Mouse (Mus musculus) gastrocnemius, postnatal 14 days (tissue): ENCODE data around the gene Fam193b. TPM values are rescaled to one million over a fixed set of nuclear protein-coding genes. Genes with fewer than 3 reads are reported as not detected.
"Not testable (repeated sequence)": the region's sequence is repeated elsewhere in the genome, so short reads cannot be mapped to it uniquely, and the experiment has no call there.

Source experiments
- DNase-seq: peaks from one replicate; pipeline ENCODE4 v3.0.0; 2021; ENCODE audit warnings: mixed read lengths
- intact Hi-C: fragments of 180-260 bp; cut with DNase I; formaldehyde crosslinking; loops from one replicate; pipeline ENCODE4 v1.15.1; 2025; ENCODE audit warnings: low total_unique reads
- long read RNA-seq, 2 experiments: library from polyadenylated mRNA; stranded (forward); transcript quantifications; one replicate each; pipeline ENCODE4 v2.0.0; 2021
- total RNA-seq, 2 experiments: library from RNA; stranded (reverse); gene quantifications; 2 replicates each; pipeline ENCODE4 v1.2.3; 2021

Gene Fam193b
- 10 to 100 TPM; 12.8 to 15.4 TPM for total RNA-seq
- long read RNA-seq, experiment 1, full-length matches to known transcripts = 2 of 4 reads
- long read RNA-seq, experiment 1, partial matches to known transcripts = 0 of 4 reads
- long read RNA-seq, experiment 1, other reads (novel, unspliced or antisense) = 2 of 4 reads
- long read RNA-seq, experiment 2, partial matches to known transcripts = 0 of 7 reads
- long read RNA-seq, experiment 2, other reads (novel, unspliced or antisense) = 7 of 7 reads

DNA sequence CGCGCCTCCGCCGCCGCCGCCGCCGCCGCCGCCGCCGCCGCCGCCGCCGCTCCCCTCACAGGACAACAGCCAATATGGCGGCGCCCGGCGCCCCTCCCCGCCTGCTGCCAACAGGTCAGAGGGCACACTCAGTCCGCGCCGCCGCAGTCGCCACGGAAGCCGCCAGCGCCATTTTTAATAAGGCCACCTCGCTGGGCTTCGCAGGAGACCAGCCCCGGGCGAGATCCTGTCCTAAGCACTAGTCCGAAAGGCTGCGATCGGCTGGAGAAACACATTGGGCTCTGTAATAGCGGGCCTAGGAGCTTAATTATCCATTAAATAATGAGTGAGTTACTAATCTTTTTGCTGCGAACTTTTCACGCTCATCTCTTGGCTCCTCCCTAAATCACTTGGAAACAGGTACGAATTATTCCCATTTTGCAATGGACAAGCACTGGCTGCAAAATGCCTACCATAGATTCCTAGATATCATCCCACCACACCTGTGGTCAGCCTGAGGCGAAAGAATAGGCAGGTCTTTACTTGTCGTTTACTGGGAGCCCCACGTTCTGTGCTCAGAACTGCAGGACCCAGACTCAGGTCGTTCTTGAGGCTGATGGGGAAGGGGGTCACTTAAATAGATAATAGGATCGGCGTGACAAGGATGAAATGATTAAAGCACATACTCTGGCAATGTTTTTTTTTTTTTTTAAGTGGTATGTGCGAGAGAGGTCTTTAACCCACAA, at the start of gene Fam193b:
TSS of gene Fam193b (minus strand) at position 94 of the 725 bp plus-strand sequence.
- peak; percentile 94 for DNase-seq
- intact Hi-C loops = no loop called here

DNA sequence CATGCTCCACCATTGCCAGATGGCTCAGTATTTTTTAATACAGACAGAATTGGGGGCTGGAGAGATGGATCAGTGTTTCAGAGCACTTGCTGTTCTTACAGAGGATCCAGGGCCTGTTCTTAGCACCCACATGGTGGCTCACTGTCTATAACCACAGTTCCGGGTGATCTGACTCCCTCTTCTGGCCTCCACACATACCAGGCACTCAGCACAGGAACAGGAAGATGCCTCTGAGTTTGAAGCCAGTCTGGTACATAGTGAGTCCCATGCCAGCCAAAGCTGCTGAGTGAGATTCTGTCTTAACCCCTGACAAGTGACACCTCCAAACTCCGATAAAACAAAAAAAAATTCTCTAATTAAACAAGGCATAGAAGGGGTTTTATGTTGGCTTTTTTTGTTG, 49.4 kb upstream of the Fam193b start:
- DNase-seq = no peak
- intact Hi-C loops = no loop called here

DNA sequence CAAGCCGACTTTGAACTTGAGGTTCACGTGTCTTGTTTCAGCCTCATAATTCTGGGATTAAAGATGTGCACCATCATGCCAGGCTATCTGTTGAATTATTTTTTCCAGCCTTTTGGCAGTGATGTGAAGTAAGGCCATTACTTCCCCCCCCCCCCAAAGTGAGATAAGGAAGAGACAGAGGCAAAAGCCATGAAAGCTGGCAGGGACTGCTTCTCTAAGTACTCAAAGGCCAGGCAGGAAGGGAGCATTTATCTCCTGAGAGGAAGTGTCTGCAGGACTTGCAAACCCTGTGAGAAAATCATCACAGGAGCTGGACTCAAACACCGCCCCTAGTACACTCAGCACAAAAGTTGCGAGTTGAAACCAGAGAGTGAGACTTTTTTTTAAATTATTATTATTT, 48.4 kb upstream of the Fam193b start:
- no peak for DNase-seq
- intact Hi-C loops = no loop called here

- intact Hi-C loops = no loop called here
- DNase-seq = no peak
Observed at GRCm38 (mm10) chr13:55613471-55613870, 42.6 kb upstream of the Fam193b start.

DNA sequence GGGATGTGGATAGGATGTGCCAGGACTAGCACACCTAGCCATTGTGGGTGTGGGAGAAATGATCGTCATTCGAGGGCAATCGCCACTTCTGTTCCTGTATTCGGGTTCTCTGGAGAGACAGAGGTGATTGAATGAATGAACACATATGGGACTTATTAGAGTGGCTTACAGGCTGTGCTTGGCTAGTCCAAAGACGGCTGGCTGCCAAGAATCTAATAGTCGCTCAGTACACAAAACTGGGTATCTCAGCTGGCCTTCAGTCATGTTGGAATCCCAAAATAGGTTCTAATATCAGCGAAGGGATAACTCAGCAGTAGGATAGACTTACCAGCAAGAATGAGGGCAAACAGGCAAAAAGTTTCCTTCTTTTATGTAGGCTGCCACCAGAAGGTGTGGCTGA, 41.1 kb upstream of the Fam193b start:
- intact Hi-C loops = no loop called here
- DNase-seq = no peak

DNA sequence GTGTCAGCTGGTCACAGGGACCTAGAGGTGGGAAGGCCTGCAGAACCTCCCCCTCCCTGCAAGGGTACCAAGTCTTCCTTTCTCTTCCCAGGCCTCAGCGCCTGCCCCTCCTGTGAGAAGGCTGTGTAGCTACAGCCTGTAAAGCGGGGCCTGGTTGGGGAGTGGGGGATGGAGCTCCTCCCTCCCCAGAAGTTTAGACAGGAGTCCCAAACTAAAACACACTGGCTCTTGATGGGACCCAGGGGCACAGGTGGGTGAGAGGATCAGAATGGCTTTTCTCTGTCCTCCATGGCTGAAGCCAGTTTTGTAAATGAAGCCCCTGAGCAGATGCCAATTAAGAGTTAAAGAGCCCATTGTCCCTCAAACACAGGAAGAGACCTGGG, 36.7 kb upstream of the Fam193b start:
- DNase-seq = no peak
- intact Hi-C loops = loop anchor here (10.0 kb wide), 1 partner anchor 117 kb away; the partner anchor contains the start of gene Pcbd2

DNA sequence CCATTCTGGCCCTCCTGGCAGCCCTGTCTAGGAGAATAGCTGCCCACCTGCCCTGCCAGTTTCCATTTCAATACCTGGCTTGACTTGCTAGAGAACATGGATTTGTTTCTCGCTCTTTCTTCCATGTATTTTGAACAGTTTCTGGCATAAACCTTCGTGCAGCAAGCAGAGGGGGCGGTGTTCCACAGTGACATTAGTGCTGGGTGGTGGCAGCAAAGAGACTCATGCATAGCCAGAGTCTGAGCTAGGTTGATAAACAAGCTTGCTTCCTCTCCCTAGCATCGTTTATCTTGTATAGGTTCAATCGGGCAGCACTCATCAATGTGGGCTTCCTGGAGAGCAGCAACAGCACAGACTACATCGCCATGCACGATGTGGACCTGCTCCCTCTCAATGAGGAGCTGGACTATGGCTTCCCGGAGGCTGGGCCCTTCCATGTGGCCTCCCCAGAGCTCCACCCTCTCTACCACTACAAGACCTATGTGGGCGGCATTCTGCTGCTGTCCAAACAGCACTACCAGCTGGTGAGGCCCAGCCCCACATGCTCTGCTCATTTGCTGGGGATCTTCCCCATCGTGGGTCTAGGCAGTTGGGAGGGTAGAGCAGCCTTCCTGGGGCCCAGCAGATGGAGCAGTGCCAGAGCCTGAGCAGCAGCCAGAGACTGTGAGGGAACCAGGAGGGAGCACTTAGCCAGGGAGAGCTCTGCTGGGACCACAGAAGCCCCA, 36.1 kb upstream of the Fam193b start:
- intact Hi-C loops = loop anchor here (10.0 kb wide), 1 partner anchor 118 kb away; the partner anchor contains the start of gene Pcbd2
- DNase-seq = no peak

DNA sequence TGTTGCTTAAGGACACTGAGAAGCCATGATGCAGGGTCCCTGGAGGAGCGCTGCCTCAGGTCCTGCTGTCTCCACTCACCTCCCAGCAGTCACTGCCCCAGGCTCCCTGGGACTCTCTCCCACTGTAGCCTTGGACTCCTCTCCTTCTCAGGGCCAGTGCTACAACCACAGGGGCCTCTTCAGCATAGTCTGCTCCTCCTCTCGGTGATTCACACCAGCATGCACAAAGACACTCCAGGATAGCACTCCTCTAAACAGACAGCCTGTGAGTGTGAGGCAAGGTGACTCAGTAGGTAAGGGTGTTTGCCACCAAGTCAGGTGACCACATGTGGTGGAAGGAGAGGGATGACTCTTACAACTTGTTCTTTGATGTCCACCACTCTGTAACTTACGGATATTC, 33.7 kb upstream of the Fam193b start:
- intact Hi-C loops = loop anchor here (5.0 to 10.0 kb wide), 2 partner anchors 38 to 120 kb away; partner anchors contain the start of gene Pcbd2
- no peak for DNase-seq

DNA sequence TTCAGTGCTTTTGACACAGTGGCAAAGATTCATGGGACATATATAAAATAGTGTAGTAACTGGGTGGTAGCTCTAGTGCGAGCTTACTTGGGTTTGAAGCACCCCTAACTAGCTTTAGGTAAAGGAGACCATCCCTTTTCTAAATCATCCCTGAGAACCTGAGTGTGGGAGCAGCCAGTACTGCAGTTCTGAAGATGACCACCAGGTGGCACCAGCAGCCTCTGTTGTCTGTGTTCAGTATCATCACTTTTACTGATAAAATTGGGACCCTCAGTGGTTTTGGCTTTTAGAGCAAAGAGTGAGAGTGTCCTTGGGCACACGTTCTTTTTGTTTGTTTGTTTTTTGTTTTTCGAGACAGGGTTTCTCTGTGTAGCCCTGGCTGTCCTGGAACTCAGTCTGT, 30.7 kb upstream of the Fam193b start:
- peak; percentile 79 for DNase-seq
- intact Hi-C loops = loop anchor here (5.0 to 10.0 kb wide), 2 partner anchors 41 to 123 kb away; partner anchors contain the start of gene Pcbd2

GRCm38 (mm10) chr13:55600657-55601056, 29.7 kb upstream of the Fam193b start:
- intact Hi-C loops = loop anchor here (5.0 to 10.0 kb wide), 2 partner anchors 42 to 124 kb away; partner anchors contain the start of gene Pcbd2
- DNase-seq = no peak

- intact Hi-C loops = loop anchor here (5.0 to 10.0 kb wide), 2 partner anchors 42 to 125 kb away; partner anchors contain the start of gene Pcbd2
Observed at GRCm38 (mm10) chr13:55599566-55600540, 28.9 kb upstream of the Fam193b start, which contains the start of gene B4galt7. B4galt7 (plus strand) TSS chr13:55599896.

DNA sequence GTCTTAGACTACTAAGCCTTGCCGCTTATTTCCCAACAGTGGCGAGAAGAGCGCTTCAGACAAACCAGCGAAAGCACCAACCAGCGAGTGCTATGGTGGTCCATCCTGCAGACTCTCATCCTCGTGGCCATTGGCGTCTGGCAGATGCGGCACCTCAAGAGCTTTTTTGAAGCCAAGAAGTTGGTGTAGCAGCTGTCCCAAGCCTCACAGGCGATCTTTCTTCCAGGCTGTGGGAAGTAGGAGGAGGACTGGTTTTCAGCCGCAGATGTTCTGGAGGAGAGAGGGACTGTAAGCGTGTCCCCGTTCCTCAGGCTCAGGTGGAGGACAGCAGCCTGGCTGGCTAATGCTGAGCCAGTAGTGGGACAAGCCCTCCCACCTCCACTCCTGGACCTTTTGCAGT, 25.9 kb upstream of the Fam193b start:
- no peak for DNase-seq
- intact Hi-C loops = no loop called here

More at GRCm38 (mm10) chr13:55599566-55600540, 28.9 kb upstream of the Fam193b start, which contains the start of gene B4galt7:
- peak; percentile 89 for DNase-seq

DNA sequence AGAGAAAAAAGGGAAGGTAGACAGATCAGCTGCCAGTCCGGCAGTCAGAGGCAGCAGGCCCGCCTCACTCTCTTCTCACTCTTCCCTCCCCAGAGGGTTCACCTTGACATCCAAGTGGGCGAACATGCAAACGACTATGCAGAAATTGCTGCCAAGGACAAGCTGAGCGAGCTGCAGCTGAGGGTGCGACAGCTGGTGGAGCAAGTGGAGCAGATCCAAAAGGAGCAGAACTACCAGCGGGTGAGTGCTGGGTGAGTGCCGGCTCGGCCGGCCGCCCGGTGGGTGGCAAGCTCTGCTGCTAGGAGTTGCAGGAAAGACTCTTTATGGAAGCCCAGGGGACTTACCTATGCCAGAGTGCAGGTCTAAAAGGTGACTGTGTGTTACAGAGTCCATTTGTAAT, 24.5 kb upstream of the Fam193b start:
- peak; percentile 81 for DNase-seq

DNA sequence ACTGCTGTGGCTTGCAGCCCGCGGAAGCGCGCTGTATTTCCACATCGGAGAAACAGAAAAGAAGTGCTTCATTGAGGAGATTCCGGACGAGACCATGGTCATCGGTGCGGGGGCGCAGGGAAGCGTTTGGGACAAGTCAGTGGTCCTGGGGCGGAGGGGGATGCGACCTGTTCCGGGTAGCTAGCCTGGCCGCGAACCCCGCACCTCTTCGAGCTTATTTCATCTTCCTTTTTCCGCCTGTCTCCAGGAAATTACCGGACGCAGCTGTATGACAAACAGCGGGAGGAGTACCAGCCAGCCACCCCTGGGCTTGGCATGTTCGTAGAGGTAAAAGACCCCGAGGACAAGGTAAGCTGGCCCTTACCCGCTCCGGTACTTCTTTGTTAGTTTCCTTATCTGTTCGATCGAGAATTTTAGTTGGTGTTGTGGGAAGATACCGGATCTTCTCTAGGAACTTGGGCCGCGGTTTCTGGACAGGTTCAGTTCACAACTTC, 22.4 kb upstream of the Fam193b start:
- no peak for DNase-seq
- intact Hi-C loops = no loop called here

More for the DNA sequence above, 24.5 kb upstream of the Fam193b start:
- intact Hi-C loops = no loop called here

GRCm38 (mm10) chr13:55592512-55593253, 21.8 kb upstream of the Fam193b start:
- intact Hi-C loops = no loop called here
- DNase-seq = peak; percentile 97

GRCm38 (mm10) chr13:55591961-55592490, 21.1 kb upstream of the Fam193b start:
- intact Hi-C loops = no loop called here
- DNase-seq = no peak

GRCm38 (mm10) chr13:55578086-55578485, 7.2 kb upstream of the Fam193b start:
- no peak for DNase-seq
- intact Hi-C loops = no loop called here

DNA sequence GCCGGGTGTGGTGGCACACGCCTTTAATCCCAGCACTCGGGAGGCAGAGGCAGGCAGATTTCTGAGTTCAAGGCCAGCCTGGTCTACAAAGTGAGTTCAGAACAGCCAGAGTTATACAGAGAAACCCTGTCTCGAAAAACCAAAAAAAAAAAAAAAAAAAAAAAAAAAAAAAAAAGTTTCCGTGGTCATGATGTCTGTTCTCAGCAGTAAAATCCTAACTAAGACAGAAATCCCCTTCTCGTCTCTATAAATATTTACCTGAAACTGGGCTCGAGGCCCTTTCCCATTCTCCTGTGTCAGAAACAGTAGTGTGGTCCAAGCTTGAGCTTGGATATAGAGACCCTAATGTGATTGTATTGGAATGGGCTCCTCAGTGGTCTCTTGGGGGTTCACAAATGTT, 6.0 kb upstream of the Fam193b start:
- DNase-seq, intact Hi-C loops: not testable (repeated sequence)
